Comparison of ENCODE assay signal across 9 mouse cellular contexts in the genomic region with DNA sequence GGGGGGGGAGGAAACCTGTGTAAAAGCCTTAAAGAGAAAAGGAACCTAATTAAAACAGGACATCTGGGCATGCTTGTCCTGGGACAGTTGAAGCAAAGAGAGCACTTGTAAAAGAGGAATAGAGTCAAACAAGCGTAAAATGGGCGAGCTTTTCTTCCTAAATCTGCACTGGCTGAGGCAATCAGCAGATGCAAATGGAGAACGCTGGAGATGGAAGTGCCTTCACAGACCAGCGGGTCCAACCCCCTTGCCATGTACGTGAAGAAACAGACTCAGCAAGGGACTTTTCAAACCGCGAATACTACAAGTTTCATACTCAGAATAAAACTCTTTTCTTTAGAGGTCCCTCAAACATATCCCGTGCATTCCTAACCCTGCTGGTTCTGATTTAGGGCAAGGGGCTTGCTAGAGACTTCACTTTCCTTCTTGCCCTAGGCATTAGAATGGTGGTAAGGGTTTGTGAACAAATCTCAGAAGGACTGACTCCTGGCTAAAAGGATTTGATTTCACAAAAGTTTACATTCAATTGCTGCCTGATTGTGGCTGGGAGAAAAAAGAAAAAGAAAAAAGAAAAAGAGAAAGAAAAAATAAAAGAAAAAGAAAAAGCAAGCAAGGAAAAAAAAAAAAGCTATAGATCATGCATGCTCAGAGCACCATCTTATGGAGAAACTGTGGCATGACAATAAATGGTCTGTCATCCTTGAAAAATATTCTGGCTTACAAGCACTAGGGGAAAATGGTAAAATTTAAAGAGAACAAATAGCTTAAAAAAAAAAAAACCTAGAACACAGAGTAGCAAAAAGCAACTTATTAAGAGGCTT.
DNase-seq lines count a peak whose midpoint lies in the region; ATAC-seq and TF ChIP-seq lines count a peak whose summit lies in the region.
"Had no signal": no experiment of that assay in that cellular context is flagged by ENCODE, and none has a peak within 500 bp of the region (broad histone marks: within the 10 kb centered on the region; RNA-seq: fewer than 3 reads in every experiment).

No protein-coding gene starts in this region.

- no peak for TF ChIP-seq CTCF in embryonic fibroblast, embryonic 13.5 days (IDR thresholded peaks at IDR 0.05; ENCODE audit: borderline replicate concordance, insufficient read depth, low read length)

- no peak overlapping the region for H3K9ac ChIP-seq in kidney, embryonic 14.5 days (ENCODE audit: low read depth, low read length)
- no peak overlapping the region for H3K9ac ChIP-seq in midbrain, embryonic 12.5 days (replicated peaks)

- no peak overlapping the region for H3K4me3 ChIP-seq in kidney, embryonic 14.5 days (ENCODE audit: low read length)
- no peak overlapping the region for H3K4me3 ChIP-seq in embryonic fibroblast, embryonic 13.5 days (ENCODE audit: insufficient read depth, low read length)
- 0 out of 2 replicates have a peak overlapping the region, but pooled peaks have one; percentile 5 for H3K4me3 ChIP-seq in midbrain, embryonic 12.5 days
- no peak overlapping the region for H3K4me3 ChIP-seq in heart, embryonic 10.5 days

- no peaks in the 10 kb centered on the region for H3K36me3 ChIP-seq in kidney, embryonic 14.5 days (ENCODE audit: control insufficient read depth, insufficient read depth, low read length)
- H3K36me3 ChIP-seq in midbrain, embryonic 12.5 days = no peaks in the 10 kb centered on the region
- no peaks in the 10 kb centered on the region for H3K36me3 ChIP-seq in heart, embryonic 10.5 days

- WGBS in kidney, embryonic 14.5 days = 52% methylated on average over 8 of the region's 8 CpGs
- 25% methylated on average over 8 of the region's 8 CpGs for WGBS in midbrain, embryonic 12.5 days
- WGBS in heart, embryonic 10.5 days = 63% methylated on average over 8 of the region's 8 CpGs

- TF ChIP-seq POLR2A in embryonic fibroblast, embryonic 13.5 days (IDR thresholded peaks at IDR 0.05; ENCODE audit: low read depth, low read length) = no peak

- no peaks in the 10 kb centered on the region for H3K9me3 ChIP-seq in kidney, embryonic 14.5 days (ENCODE audit: control insufficient read depth, low read length)
- H3K9me3 ChIP-seq in midbrain, embryonic 12.5 days = no peaks in the 10 kb centered on the region
- no peaks in the 10 kb centered on the region for H3K9me3 ChIP-seq in heart, embryonic 10.5 days

- no peak overlapping the region for H3K4me2 ChIP-seq in kidney, embryonic 14.5 days (replicated peaks; ENCODE audit: low read depth, low read length)
- peak overlapping the region; percentile 32 for H3K4me2 ChIP-seq in midbrain, embryonic 12.5 days (replicated peaks)

- DNase-seq in kidney, adult 18-20 months = peak; percentile 42
- DNase-seq in ES-CJ7 (ENCODE audit: low read depth, low spot score) = peak; percentile 30
- DNase-seq in gastrocnemius, postnatal 4 days (ENCODE audit: low spot score in 2 of 2) = no peak
- DNase-seq in heart, adult 8-10 months (ENCODE audit: low spot score) = no peak
- DNase-seq in heart, embryonic 10.5 days (ENCODE audit: low spot score) = no peak
- DNase-seq: gastrocnemius, postnatal 14 days had no signal

- no peaks in the 10 kb centered on the region for H3K27me3 ChIP-seq in kidney, embryonic 14.5 days (ENCODE audit: control insufficient read depth, insufficient read depth, low read length)
- no peaks in the 10 kb centered on the region for H3K27me3 ChIP-seq in midbrain, embryonic 12.5 days
- no peaks in the 10 kb centered on the region for H3K27me3 ChIP-seq in heart, embryonic 10.5 days (ENCODE audit: insufficient read depth, poor library complexity, severe bottlenecking)

- H3K27ac ChIP-seq in kidney, embryonic 14.5 days (ENCODE audit: low read depth, low read length) = no peak overlapping the region
- peak overlapping the region; percentile 80 for H3K27ac ChIP-seq in embryonic fibroblast, embryonic 13.5 days (ENCODE audit: insufficient read depth, low read length)
- H3K27ac ChIP-seq in midbrain, embryonic 12.5 days (replicated peaks) = no peak overlapping the region
- no peak overlapping the region for H3K27ac ChIP-seq in heart, embryonic 10.5 days

- H3K4me1 ChIP-seq in kidney, embryonic 14.5 days (ENCODE audit: control insufficient read depth, insufficient read depth, low read length) = no peaks in the 10 kb centered on the region
- H3K4me1 ChIP-seq in embryonic fibroblast, embryonic 13.5 days (ENCODE audit: control insufficient read depth, insufficient read depth, low read length) = no peaks in the 10 kb centered on the region
- no peaks in the 10 kb centered on the region for H3K4me1 ChIP-seq in midbrain, embryonic 12.5 days
- no peaks in the 10 kb centered on the region for H3K4me1 ChIP-seq in heart, embryonic 10.5 days

- no peak for ATAC-seq in kidney, embryonic 14.5 days (ENCODE audit: low FRiP score, low TSS enrichment)
- ATAC-seq in midbrain, embryonic 12.5 days (ENCODE audit: low FRiP score, low read depth) = peak; percentile 36; the same call in 1 of the 2 replicates

Comparison
In these comparisons a context has a peak if more than half of its experiments do, and no peak if none do; other contexts are left out.
1. DNase-seq: peak in kidney, adult 18-20 months (single experiment) and ES-CJ7 (single experiment); none in gastrocnemius, postnatal 4 days (0 of 2), heart, adult 8-10 months (single experiment) and heart, embryonic 10.5 days (single experiment).